Mouse (Mus musculus): ENCODE results near the gene Card14. TPM values are rescaled to one million over a fixed set of nuclear protein-coding genes. Genes with fewer than 3 reads are reported as not detected.

The Card14 gene
- polyA plus RNA-seq, 1 experiment from 2014 or later: 4.3 TPM

- 2% methylated on average over 53 of the region's 53 CpGs for whole genome bisulfite sequencing
Observed at GRCm38 (mm10) chr11:119390271-119391231, 83.0 kb downstream of the Card14 start.

GRCm38 (mm10) chr11:119391386-119392000 is 83.9 kb downstream of the Card14 start:
- no peaks in the 10 kb centered on the region for H3K9me3 ChIP-seq (replicated peaks)
- H3K9ac ChIP-seq: no peak overlapping the region
- H3K27ac ChIP-seq (replicated peaks): no peak overlapping the region
- no peak overlapping the region for H3K4me3 ChIP-seq (replicated peaks)
- H3K27me3 ChIP-seq: peaks cover 65% of the 10 kb centered on the region
- H3K36me3 ChIP-seq: no peaks in the 10 kb centered on the region
- ATAC-seq (ENCODE audit: insufficient number of reproducible peaks, low FRiP score, low TSS enrichment, low read depth): no peak
- peaks cover 30% of the 10 kb centered on the region for H3K4me1 ChIP-seq
- WGBS: 28% methylated on average over 7 of the region's 7 CpGs
- H3K4me2 ChIP-seq (replicated peaks): peak overlapping the region; percentile 96

More at GRCm38 (mm10) chr11:119390271-119391231, 83.0 kb downstream of the Card14 start:
- Histone ChIP-seq H3K9ac (peak overlapping the region; percentile 48), H3K4me3 (replicated peaks) (peak overlapping the region; percentile 74), H3K36me3 (no peaks in the 10 kb centered on the region), H3K4me1 (peaks cover 30% of the 10 kb centered on the region), H3K27ac (replicated peaks) (peak overlapping the region; percentile 76), H3K4me2 (replicated peaks) (peak overlapping the region; percentile 96), H3K9me3 (replicated peaks) (no peaks in the 10 kb centered on the region), H3K27me3 (peaks cover 56% of the 10 kb centered on the region)
- ATAC-seq (ENCODE audit: insufficient number of reproducible peaks, low FRiP score, low TSS enrichment, low read depth): peak; percentile 31

GRCm38 (mm10) chr11:119392001-119392614 is 84.5 kb downstream of the Card14 start:
- H3K9ac ChIP-seq: no peak overlapping the region

GRCm38 (mm10) chr11:119392800-119393482 is 85.4 kb downstream of the Card14 start, which contains the start of gene Rnf213:
TSS of gene Rnf213 (plus strand) at chr11:119393100.
- ATAC-seq (ENCODE audit: insufficient number of reproducible peaks, low FRiP score, low TSS enrichment, low read depth): peak; percentile 29
- Histone ChIP-seq H3K4me3 (replicated peaks) (peak within 1 kb of the TSS; percentile 61), H3K27me3 (peaks cover 67% of the 10 kb centered on the region), H3K4me2 (replicated peaks) (peak within 1 kb of the TSS; percentile 80), H3K9ac (peak within 1 kb of the TSS; percentile 44), H3K4me1 (peaks cover 30% of the 10 kb centered on the region), H3K27ac (replicated peaks) (peak within 1 kb of the TSS; percentile 34; the same call in 1 of the 2 replicates), H3K36me3 (no peaks in the 10 kb centered on the region), H3K9me3 (replicated peaks) (no peaks in the 10 kb centered on the region)
- WGBS: 1% methylated on average over 19 of the region's 19 CpGs

More at GRCm38 (mm10) chr11:119392001-119392614, 84.5 kb downstream of the Card14 start:
- peak overlapping the region; percentile 80 for H3K4me2 ChIP-seq (replicated peaks)
- ATAC-seq (ENCODE audit: insufficient number of reproducible peaks, low FRiP score, low TSS enrichment, low read depth): no peak
- no peak overlapping the region for H3K27ac ChIP-seq (replicated peaks)
- peaks cover 30% of the 10 kb centered on the region for H3K4me1 ChIP-seq
- H3K9me3 ChIP-seq (replicated peaks): no peaks in the 10 kb centered on the region
- no peaks in the 10 kb centered on the region for H3K36me3 ChIP-seq
- 7% methylated on average over 12 of the region's 12 CpGs for WGBS
- H3K4me3 ChIP-seq (replicated peaks): peak overlapping the region; percentile 61
- H3K27me3 ChIP-seq: peaks cover 70% of the 10 kb centered on the region

- Histone ChIP-seq H3K9ac (peak overlapping the region; percentile 44), H3K4me1 (peaks cover 30% of the 10 kb centered on the region), H3K4me2 (replicated peaks) (peak overlapping the region; percentile 80), H3K9me3 (replicated peaks) (no peaks in the 10 kb centered on the region), H3K36me3 (no peaks in the 10 kb centered on the region), H3K4me3 (replicated peaks) (peak overlapping the region; percentile 61), H3K27me3 (peaks cover 65% of the 10 kb centered on the region), H3K27ac (replicated peaks) (0 out of 2 replicates have a peak overlapping the region, but pooled peaks have one; percentile 34)
- no peak for ATAC-seq (ENCODE audit: insufficient number of reproducible peaks, low FRiP score, low TSS enrichment, low read depth)
- WGBS: 25% methylated on average over 7 of the region's 7 CpGs
Observed at GRCm38 (mm10) chr11:119393483-119393804, 85.9 kb downstream of the Card14 start.

- Histone ChIP-seq H3K9me3 (replicated peaks) (no peaks in the 10 kb centered on the region), H3K4me3 (replicated peaks) (no peak overlapping the region; the same call in 1 of the 2 replicates), H3K9ac (no peak overlapping the region), H3K4me1 (peaks cover 30% of the 10 kb centered on the region), H3K36me3 (no peaks in the 10 kb centered on the region), H3K27ac (replicated peaks) (no peak overlapping the region), H3K27me3 (peaks cover 61% of the 10 kb centered on the region), H3K4me2 (replicated peaks) (no peak overlapping the region)
- 49% methylated on average over 6 of the region's 6 CpGs for WGBS
- ATAC-seq (ENCODE audit: insufficient number of reproducible peaks, low FRiP score, low TSS enrichment, low read depth): no peak
Observed at GRCm38 (mm10) chr11:119394210-119394609, 86.6 kb downstream of the Card14 start.

MicroRNA genes within 50 kb of the gene (microRNA counts, 519-probe panel; counts per million panel counts)
- not detected for microRNA mmu-miR-1932

Small RNAs within 50 kb of the gene (microRNA-seq; reads per million reads assigned to microRNA genes)
- not detected for gene Mir1932 (ENCODE audit: borderline number of aligned reads)

Other genes starting within 250 kb of the Card14 start
- 17.2 and 21.4 TPM in 2 replicates for gene Cbx4, start 221.5 kb upstream of the Card14 start, polyA plus RNA-seq (2015; fragmentation: Nextera tagmentation; extraction: Ambion mirVana)
- gene Tbc1d16, start 79.3 kb upstream of the Card14 start, polyA plus RNA-seq (2015; fragmentation: Nextera tagmentation; extraction: Ambion mirVana): 15.3 and 16.0 TPM in 2 replicates
- 10.3 and 13.0 TPM in 2 replicates for gene Ccdc40, start 79.2 kb upstream of the Card14 start, polyA plus RNA-seq (2015; fragmentation: Nextera tagmentation; extraction: Ambion mirVana)
- 81.4 and 90.1 TPM in 2 replicates for gene Gaa, start 39.9 kb upstream of the Card14 start, polyA plus RNA-seq (2015; fragmentation: Nextera tagmentation; extraction: Ambion mirVana)
- gene Eif4a3, start 7.7 kb upstream of the Card14 start, polyA plus RNA-seq (2015; fragmentation: Nextera tagmentation; extraction: Ambion mirVana): 329 and 338 TPM in 2 replicates
- gene Sgsh, start 47.8 kb downstream of the Card14 start, polyA plus RNA-seq (2015; fragmentation: Nextera tagmentation; extraction: Ambion mirVana): 6.5 and 6.7 TPM in 2 replicates
- gene Slc26a11, start 47.8 kb downstream of the Card14 start, polyA plus RNA-seq (2015; fragmentation: Nextera tagmentation; extraction: Ambion mirVana): 10.8 and 11.7 TPM in 2 replicates
- 3.3 and 3.5 TPM in 2 replicates for gene Rnf213, start 85.3 kb downstream of the Card14 start, polyA plus RNA-seq (2015; fragmentation: Nextera tagmentation; extraction: Ambion mirVana)
- gene Endov, start 183.6 kb downstream of the Card14 start, polyA plus RNA-seq (2015; fragmentation: Nextera tagmentation; extraction: Ambion mirVana): 13.1 and 18.6 TPM in 2 replicates
- 1.2 and 1.3 TPM in 2 replicates for gene Nptx1, start 240.0 kb downstream of the Card14 start, polyA plus RNA-seq (2015; fragmentation: Nextera tagmentation; extraction: Ambion mirVana)